Mouse (Mus musculus) liver, embryonic 11.5 days (tissue): ENCODE measurements around the gene Dyrk4. TPM values are rescaled to one million over a fixed set of nuclear protein-coding genes. Genes with fewer than 3 reads are reported as not detected.

Experiments
- ATAC-seq: fragments of 200-750 bp; cut with Nextera tagmentation; replicated peaks from 2 replicates; pipeline ENCODE4 v1.8.0; 2017; ENCODE audit warnings: moderate number of reproducible peaks, mild to moderate bottlenecking, moderate TSS enrichment, moderate library complexity; ENCODE audit not compliant: low FRiP score
- DNase-seq: peaks from one replicate; pipeline ENCODE4 v3.0.0-alpha.2; 2017; ENCODE audit warnings: low spot score
- H3K27ac ChIP-seq: fragments of 300-500 bp; sonication (generic); 2 replicates; pipeline ENCODE4 v1.5.1; 2014; ENCODE audit warnings: mild to moderate bottlenecking, low read depth, low read length, control low read depth
- H3K27me3 ChIP-seq: fragments of 300-500 bp; sonication (generic); replicated peaks from 2 replicates; pipeline ENCODE4 v1.6.1; 2014; ENCODE audit warnings: low read length, mixed read lengths; ENCODE audit not compliant: control insufficient read depth, insufficient read depth
- H3K36me3 ChIP-seq: fragments of 300-500 bp; sonication (generic); 2 replicates; pipeline ENCODE4 v1.6.1; 2014; ENCODE audit warnings: mild to moderate bottlenecking, low read length, moderate library complexity, mixed read lengths; ENCODE audit not compliant: control insufficient read depth, insufficient read depth
- H3K4me1 ChIP-seq: fragments of 300-500 bp; sonication (generic); replicated peaks from 2 replicates; pipeline ENCODE4 v1.6.1; 2014; ENCODE audit warnings: low read length, mixed read lengths; ENCODE audit not compliant: control insufficient read depth, insufficient read depth
- H3K4me2 ChIP-seq: fragments of 300-500 bp; sonication (generic); 2 replicates; pipeline ENCODE4 v1.6.1; 2014; ENCODE audit warnings: mild to moderate bottlenecking, control low read depth, moderate library complexity
- H3K4me3 ChIP-seq: fragments of 300-500 bp; sonication (generic); 2 replicates; pipeline ENCODE4 v1.5.1; 2014; ENCODE audit warnings: low read depth, low read length, control low read depth
- H3K9ac ChIP-seq: fragments of 300-500 bp; sonication (generic); 2 replicates; pipeline ENCODE4 v1.6.1; 2014; ENCODE audit warnings: low read depth, low read length, control low read depth
- H3K9me3 ChIP-seq: fragments of 300-500 bp; sonication (generic); 2 replicates; pipeline ENCODE4 v1.6.1; 2016; ENCODE audit warnings: low read length, inconsistent platforms, mixed read lengths; ENCODE audit not compliant: control insufficient read depth
- WGBS: fragments of 180-500 bp; shearing (Covaris S2); extraction: QIAGEN DNeasy Blood & Tissue Kit; methylation state at CpG from one replicate; pipeline ENCODE4 v1.1.7; 2014; 5-methylcytosine and 5-hydroxymethylcytosine counted together
- polyA plus RNA-seq: library from polyadenylated mRNA; unstranded; fragments of >200 nt; fragmentation: Nextera tagmentation; extraction: Ambion mirVana; gene quantifications from 2 replicates; pipeline ENCODE4 v1.2.1, GENCODE M21; 2014

Dyrk4 gene
- polyA plus RNA-seq, 1 experiment from 2014 or later, result not detected

DNA sequence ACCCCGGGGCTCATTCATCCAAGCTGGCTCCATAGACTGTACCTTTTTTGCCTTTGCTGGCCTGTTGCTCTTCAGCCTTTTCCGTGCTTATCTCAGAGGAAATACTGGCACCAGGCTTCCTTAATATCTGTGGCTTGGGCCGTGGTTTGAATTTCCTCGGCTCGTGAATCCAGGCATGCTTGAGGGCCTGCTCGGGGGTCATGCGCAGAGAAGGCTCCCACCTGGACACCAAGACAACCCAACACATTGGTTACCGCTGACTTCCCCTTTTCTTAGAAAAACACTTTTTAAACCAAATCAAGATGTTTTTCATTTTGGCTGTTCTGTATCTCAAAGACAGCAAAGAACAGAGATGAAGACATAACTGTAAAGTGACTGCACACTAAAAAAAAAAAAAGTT lies 44.5 kb downstream of the Dyrk4 start:
- H3K4me1 ChIP-seq, result no peaks in the 10 kb centered on the region
- H3K4me3 ChIP-seq, result no peak overlapping the region
- H3K9me3 ChIP-seq, result no peaks in the 10 kb centered on the region
- H3K27me3 ChIP-seq, result no peaks in the 10 kb centered on the region
- 47% methylated on average over 8 of the region's 8 CpGs for WGBS
- ATAC-seq, result no peak
- no peak overlapping the region for H3K27ac ChIP-seq
- H3K36me3 ChIP-seq, result no peaks in the 10 kb centered on the region
- no peak overlapping the region for H3K4me2 ChIP-seq
- H3K9ac ChIP-seq, result no peak overlapping the region
- DNase-seq, result no peak

- no peak for ATAC-seq
- DNase-seq, result no peak
- Histone ChIP-seq H3K36me3 (no peaks in the 10 kb centered on the region), H3K9ac (no peak within 1 kb of the TSS), H3K27me3 (no peaks in the 10 kb centered on the region), H3K27ac (no peak within 1 kb of the TSS), H3K4me3 (no peak within 1 kb of the TSS), H3K9me3 (no peaks in the 10 kb centered on the region), H3K4me2 (no peak within 1 kb of the TSS), H3K4me1 (peaks cover 4% of the 10 kb centered on the region)
These were observed 68.8 kb downstream of the Dyrk4 start, which contains the start of gene Akap3 for GRCm38 (mm10) chr6:126852881-126853280. Gene Akap3 (plus strand): TSS chr6:126853098.

GRCm38 (mm10) chr6:126848712-126849704 lies 72.6 kb downstream of the Dyrk4 start, which contains the start of gene Ndufa9:
Gene Ndufa9 (minus strand): TSS chr6:126849136.
- H3K36me3 ChIP-seq, result peaks cover 4% of the 10 kb centered on the region; the same call in 1 of the 2 replicates
- H3K27me3 ChIP-seq, result no peaks in the 10 kb centered on the region
- peak within 1 kb of the TSS; percentile 23; the same call in 1 of the 2 replicates for H3K27ac ChIP-seq
- no peaks in the 10 kb centered on the region for H3K9me3 ChIP-seq
- peaks cover 8% of the 10 kb centered on the region for H3K4me1 ChIP-seq
- peak; percentile 90 for DNase-seq
- peak; percentile 87 for ATAC-seq
- H3K4me2 ChIP-seq, result peak within 1 kb of the TSS; percentile 92
- peak within 1 kb of the TSS; percentile 91 for H3K9ac ChIP-seq
- 7% methylated on average over 46 of the region's 46 CpGs for WGBS
- peak within 1 kb of the TSS; percentile 91 for H3K4me3 ChIP-seq

- Histone ChIP-seq H3K27me3 (no peaks in the 10 kb centered on the region), H3K4me1 (no peaks in the 10 kb centered on the region), H3K27ac (no peak overlapping the region), H3K4me3 (no peak overlapping the region), H3K36me3 (peaks cover 33% of the 10 kb centered on the region), H3K9me3 (no peaks in the 10 kb centered on the region), H3K4me2 (no peak overlapping the region), H3K9ac (no peak overlapping the region)
- no peak for ATAC-seq
- 71% methylated on average over 8 of the region's 8 CpGs for WGBS
- DNase-seq, result no peak
These were observed 85.0 kb downstream of the Dyrk4 start for GRCm38 (mm10) chr6:126836628-126837027.

Other genes with a start within 250 kb of the Dyrk4 start
- 1.2 and 1.4 TPM in 2 replicates for gene Kcna6, start 181.2 kb downstream of the Dyrk4 start, polyA plus RNA-seq
- gene Ndufa9, start 72.7 kb downstream of the Dyrk4 start, polyA plus RNA-seq, result 228 and 234 TPM in 2 replicates
- not detected in 2 replicates for gene Akap3, start 68.7 kb downstream of the Dyrk4 start, polyA plus RNA-seq
- 85.7 and 95.3 TPM in 2 replicates for gene Rad51ap1, start 17.7 kb upstream of the Dyrk4 start, polyA plus RNA-seq
- gene D6Wsu163e, start 18.1 kb upstream of the Dyrk4 start, polyA plus RNA-seq, result 20.9 and 27.1 TPM in 2 replicates
- 0.08 TPM in 1 of 2 replicates, not detected in the other for gene Fgf6, start 93.7 kb upstream of the Dyrk4 start, polyA plus RNA-seq
- gene Fgf23, start 151.1 kb upstream of the Dyrk4 start, polyA plus RNA-seq, result 0.13 and 0.30 TPM in 2 replicates
- 2.2 and 2.5 TPM in 2 replicates for gene Tigar, start 187.7 kb upstream of the Dyrk4 start, polyA plus RNA-seq
- 273 and 275 TPM in 2 replicates for gene Ccnd2, start 230.4 kb upstream of the Dyrk4 start, polyA plus RNA-seq